Mouse (Mus musculus) forebrain, embryonic 11.5 days (tissue): Measurements from ENCODE around the gene Fam78b. TPM values are rescaled to one million over a fixed set of nuclear protein-coding genes. Genes with fewer than 3 reads are reported as not detected.

Experiments
- ATAC-seq: fragments of 200-750 bp; cut with Nextera tagmentation; replicated peaks from 2 replicates; pipeline ENCODE4 v1.8.0; 2017; ENCODE audit warnings: moderate TSS enrichment; ENCODE audit not compliant: low FRiP score
- DNase-seq: peaks from one replicate; pipeline ENCODE4 v3.0.0-alpha.2; 2017; ENCODE audit warnings: low spot score
- H3K27ac ChIP-seq: fragments of 300-500 bp; sonication (generic); 2 replicates; pipeline ENCODE4 v1.5.1; 2014; ENCODE audit warnings: low read depth, low read length
- H3K27me3 ChIP-seq: fragments of 300-500 bp; sonication (generic); 2 replicates; pipeline ENCODE4 v1.6.1; 2014; ENCODE audit warnings: mild to moderate bottlenecking, low read length, mixed read lengths; ENCODE audit not compliant: control insufficient read depth, insufficient read depth
- H3K36me3 ChIP-seq: fragments of 300-500 bp; sonication (generic); 2 replicates; pipeline ENCODE4 v1.6.1; 2014; ENCODE audit warnings: mild to moderate bottlenecking, low read length, moderate library complexity, mixed read lengths; ENCODE audit not compliant: control insufficient read depth, insufficient read depth
- H3K4me1 ChIP-seq: fragments of 300-500 bp; sonication (generic); replicated peaks from 2 replicates; pipeline ENCODE4 v1.6.1; 2014; ENCODE audit warnings: low read length, mixed read lengths; ENCODE audit not compliant: control insufficient read depth, insufficient read depth
- H3K4me2 ChIP-seq: fragments of 300-500 bp; sonication (generic); 2 replicates; pipeline ENCODE4 v1.6.1; 2014; ENCODE audit warnings: low read depth, mild to moderate bottlenecking, low read length, moderate library complexity, mixed read lengths; ENCODE audit not compliant: severe bottlenecking
- H3K4me3 ChIP-seq: fragments of 300-500 bp; sonication (generic); 2 replicates; pipeline ENCODE4 v1.5.1; 2014; ENCODE audit warnings: low read depth, low read length
- H3K9ac ChIP-seq: fragments of 300-500 bp; sonication (generic); 2 replicates; pipeline ENCODE4 v1.6.1; 2014; ENCODE audit warnings: low read length
- H3K9me3 ChIP-seq: fragments of 300-500 bp; sonication (generic); 2 replicates; pipeline ENCODE4 v1.6.1; 2016; ENCODE audit warnings: low read length, mixed read lengths; ENCODE audit not compliant: control insufficient read depth
- WGBS: fragments of 180-500 bp; shearing (Covaris S2); extraction: QIAGEN DNeasy Blood & Tissue Kit; methylation state at CpG from one replicate; pipeline ENCODE4 v1.1.7; 2014; 5-methylcytosine and 5-hydroxymethylcytosine counted together
- polyA plus RNA-seq: library from polyadenylated mRNA; unstranded; fragments of >200 nt; fragmentation: Nextera tagmentation; extraction: Ambion mirVana; gene quantifications from 2 replicates; pipeline ENCODE4 v1.2.1, GENCODE M21; 2014

The Fam78b gene
- polyA plus RNA-seq, 1 experiment from 2014 or later: 4.5 TPM

GRCm38 (mm10) chr1:167125870-167126269 lies 124.7 kb downstream of the Fam78b start:
- Histone ChIP-seq H3K4me1 (no peaks in the 10 kb centered on the region), H3K9ac (no peak overlapping the region), H3K9me3 (no peaks in the 10 kb centered on the region), H3K27me3 (no peaks in the 10 kb centered on the region), H3K4me3 (no peak overlapping the region), H3K27ac (no peak overlapping the region), H3K36me3 (no peaks in the 10 kb centered on the region), H3K4me2 (no peak overlapping the region)
- ATAC-seq (no peak), DNase-seq (no peak)
- 89% methylated on average over 3 of the region's 3 CpGs for WGBS

- Histone ChIP-seq H3K27ac (no peak overlapping the region), H3K36me3 (no peaks in the 10 kb centered on the region), H3K9me3 (no peaks in the 10 kb centered on the region), H3K4me1 (no peaks in the 10 kb centered on the region), H3K4me3 (no peak overlapping the region), H3K9ac (no peak overlapping the region), H3K4me2 (no peak overlapping the region), H3K27me3 (no peaks in the 10 kb centered on the region)
- WGBS: 77% methylated on average over 4 of the region's 4 CpGs
- no peak for DNase-seq
- ATAC-seq: no peak
Measured at GRCm38 (mm10) chr1:167126292-167126691, 125.1 kb downstream of the Fam78b start.

- Histone ChIP-seq H3K4me2 (no peak overlapping the region), H3K27me3 (no peaks in the 10 kb centered on the region), H3K4me1 (no peaks in the 10 kb centered on the region), H3K27ac (no peak overlapping the region), H3K4me3 (no peak overlapping the region), H3K9ac (no peak overlapping the region), H3K36me3 (no peaks in the 10 kb centered on the region), H3K9me3 (peaks cover 2% of the 10 kb centered on the region; the same call in 1 of the 2 replicates)
- ATAC-seq (no peak), DNase-seq (no peak)
- 86% methylated on average over 5 of the region's 5 CpGs for WGBS
Measured at GRCm38 (mm10) chr1:167135748-167136147, 134.5 kb downstream of the Fam78b start.
